Mouse (Mus musculus) limb, embryonic 14.5 days (tissue): ENCODE data around the gene Parvb. TPM values are rescaled to one million over a fixed set of nuclear protein-coding genes. Genes with fewer than 3 reads are reported as not detected.

Source experiments
- ATAC-seq: fragments of 200-750 bp; cut with Nextera tagmentation; 2 replicates; pipeline ENCODE4 v1.8.0; 2017; ENCODE audit warnings: low read depth, moderate number of reproducible peaks, moderate TSS enrichment; ENCODE audit not compliant: low FRiP score
- DNase-seq: peaks from one replicate; pipeline ENCODE4 v3.0.0-alpha.2; 2015; ENCODE audit warnings: low spot score
- H3K27ac ChIP-seq: fragments of 300-500 bp; sonication (generic); replicated peaks from 2 replicates; pipeline ENCODE4 v1.5.1; 2014; ENCODE audit warnings: low read depth, mild to moderate bottlenecking, low read length, moderate library complexity, mixed read lengths
- H3K27me3 ChIP-seq: fragments of 300-500 bp; sonication (generic); 2 replicates; pipeline ENCODE4 v1.6.1; 2014; ENCODE audit warnings: low read length, mixed read lengths; ENCODE audit not compliant: control insufficient read depth, insufficient read depth
- H3K36me3 ChIP-seq: fragments of 300-500 bp; sonication (generic); 2 replicates; pipeline ENCODE4 v1.6.1; 2014; ENCODE audit warnings: mild to moderate bottlenecking, low read length, moderate library complexity, mixed read lengths; ENCODE audit not compliant: control insufficient read depth, insufficient read depth
- H3K4me1 ChIP-seq: fragments of 300-500 bp; sonication (generic); 2 replicates; pipeline ENCODE4 v1.6.1; 2014; ENCODE audit warnings: antibody characterized with exemption, low read length, mixed read lengths; ENCODE audit not compliant: control insufficient read depth, insufficient read depth
- H3K4me2 ChIP-seq: fragments of 300-500 bp; sonication (generic); replicated peaks from 2 replicates; pipeline ENCODE4 v1.6.1; 2014; ENCODE audit warnings: low read depth, mild to moderate bottlenecking, low read length, moderate library complexity; ENCODE audit not compliant: severe bottlenecking
- H3K4me3 ChIP-seq: fragments of 300-500 bp; sonication (generic); replicated peaks from 2 replicates; pipeline ENCODE4 v1.5.1; 2014; ENCODE audit warnings: low read length
- H3K9ac ChIP-seq: fragments of 300-500 bp; sonication (generic); 2 replicates; pipeline ENCODE4 v1.6.1; 2014; ENCODE audit warnings: mild to moderate bottlenecking, low read depth, low read length, moderate library complexity; ENCODE audit not compliant: severe bottlenecking
- H3K9me3 ChIP-seq: fragments of 300-500 bp; sonication (generic); 2 replicates; pipeline ENCODE4 v1.6.1; 2016; ENCODE audit warnings: low read length; ENCODE audit not compliant: control insufficient read depth
- POLR2A ChIP-seq: fragments of 200-500 bp; IDR thresholded peaks from 2 replicates; pipeline ENCODE4 v1.8.0; 2012; ENCODE audit warnings: inconsistent platforms, mild to moderate bottlenecking, moderate library complexity, borderline replicate concordance; ENCODE audit not compliant: insufficient read depth, insufficient read length; ENCODE audit errors: extremely low read depth
- WGBS: fragments of 180-500 bp; shearing (Covaris S2); extraction: QIAGEN DNeasy Blood & Tissue Kit; methylation state at CpG from one replicate; pipeline ENCODE4 v1.1.7; 2014; 5-methylcytosine and 5-hydroxymethylcytosine counted together
- polyA plus RNA-seq, 2 experiments: library from polyadenylated mRNA; depleted of rRNA in 1 of 2; stranded (reverse) in 1 of 2; unstranded in 1 of 2; fragments of >200 nt; fragmentation: Nextera tagmentation in 1 of 2; extraction: Ambion mirVana in 1 of 2; gene quantifications; 2 replicates each; pipeline versions ENCODE4 v1.2.1 to v1.2.3; 2012 to 2014

Gene Parvb
- polyA plus RNA-seq, 2 experiments: 2.4 to 13.5 TPM

DNA sequence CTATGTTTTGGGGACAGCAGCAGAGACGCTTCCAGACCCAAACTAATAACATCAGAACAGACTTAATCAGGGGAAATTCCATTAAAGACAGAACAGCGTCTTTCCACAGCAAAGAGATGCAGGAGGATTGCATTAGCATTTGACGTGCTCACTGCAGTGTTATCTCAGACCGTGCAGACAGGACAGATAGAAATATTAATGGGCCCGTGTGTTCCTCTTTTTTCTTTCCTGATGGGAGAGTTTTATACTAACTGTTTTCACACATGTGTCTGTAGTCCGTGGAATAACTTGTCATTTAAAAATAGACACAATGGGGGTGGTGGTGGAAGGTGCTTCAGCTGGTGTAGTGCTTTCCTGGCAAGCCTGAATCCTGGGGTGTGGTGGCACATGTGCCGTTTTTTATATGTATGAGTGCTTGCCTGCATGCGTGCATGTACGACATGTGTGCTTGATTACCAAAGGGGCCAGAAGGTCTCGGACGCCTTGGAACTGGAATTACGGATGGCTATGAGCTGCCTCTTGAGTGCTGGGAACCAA, 104.5 kb downstream of the Parvb start:
- H3K27me3 ChIP-seq: no peaks in the 10 kb centered on the region
- TF ChIP-seq POLR2A: no peak
- no peak for ATAC-seq
- H3K4me1 ChIP-seq: peaks cover 5% of the 10 kb centered on the region
- no peak overlapping the region for H3K9ac ChIP-seq
- no peak for DNase-seq
- H3K9me3 ChIP-seq: no peaks in the 10 kb centered on the region
- H3K36me3 ChIP-seq: no peaks in the 10 kb centered on the region
- H3K4me3 ChIP-seq: no peak overlapping the region
- H3K4me2 ChIP-seq: no peak overlapping the region
- 37% methylated on average over 12 of the region's 12 CpGs for WGBS
- no peak overlapping the region for H3K27ac ChIP-seq

GRCm38 (mm10) chr15:84337599-84337998, 105.8 kb downstream of the Parvb start:
- Histone ChIP-seq H3K4me2 (no peak overlapping the region), H3K27me3 (no peaks in the 10 kb centered on the region), H3K27ac (no peak overlapping the region), H3K9ac (no peak overlapping the region), H3K4me3 (no peak overlapping the region), H3K4me1 (peaks cover 5% of the 10 kb centered on the region), H3K9me3 (no peaks in the 10 kb centered on the region), H3K36me3 (no peaks in the 10 kb centered on the region)
- TF ChIP-seq POLR2A: no peak
- no peak for ATAC-seq
- 79% methylated on average over 5 of the region's 5 CpGs for WGBS
- no peak for DNase-seq

DNA sequence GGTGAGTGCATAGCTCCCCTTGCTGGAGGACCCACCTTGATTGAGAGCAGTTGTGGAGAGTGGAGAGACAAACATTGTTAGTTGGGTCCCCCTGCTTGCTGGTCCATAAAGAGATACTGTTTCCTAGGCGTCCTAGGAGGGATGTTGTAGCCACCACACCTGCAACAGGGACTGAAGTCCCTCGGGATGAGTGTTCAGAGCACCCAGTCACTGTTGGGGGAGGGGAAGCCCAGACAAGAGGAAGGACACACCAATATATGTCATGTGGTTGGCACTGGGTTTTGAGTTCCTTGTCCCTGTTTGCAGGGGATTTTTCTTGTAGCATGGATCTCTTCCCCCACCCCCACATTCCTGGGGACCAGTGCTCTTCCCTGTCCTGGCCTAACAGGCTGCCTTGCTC, 109.1 kb downstream of the Parvb start:
- Histone ChIP-seq H3K9ac (no peak overlapping the region), H3K4me2 (no peak overlapping the region), H3K27ac (no peak overlapping the region), H3K4me3 (no peak overlapping the region), H3K36me3 (no peaks in the 10 kb centered on the region), H3K4me1 (peaks cover 13% of the 10 kb centered on the region), H3K9me3 (no peaks in the 10 kb centered on the region), H3K27me3 (no peaks in the 10 kb centered on the region)
- TF ChIP-seq POLR2A: no peak
- no peak for DNase-seq
- no peak for ATAC-seq
- 50% methylated on average over 2 of the region's 2 CpGs for WGBS

GRCm38 (mm10) chr15:84348769-84349168, 116.9 kb downstream of the Parvb start:
- no peak for ATAC-seq
- Histone ChIP-seq H3K4me3 (no peak overlapping the region), H3K9ac (no peak overlapping the region), H3K36me3 (no peaks in the 10 kb centered on the region), H3K9me3 (no peaks in the 10 kb centered on the region; the same call in 1 of the 2 replicates), H3K4me1 (peaks cover 21% of the 10 kb centered on the region), H3K27ac (no peak overlapping the region), H3K27me3 (no peaks in the 10 kb centered on the region), H3K4me2 (no peak overlapping the region)
- 91% methylated on average over 4 of the region's 4 CpGs for WGBS
- no peak for DNase-seq
- no peak for TF ChIP-seq POLR2A

DNA sequence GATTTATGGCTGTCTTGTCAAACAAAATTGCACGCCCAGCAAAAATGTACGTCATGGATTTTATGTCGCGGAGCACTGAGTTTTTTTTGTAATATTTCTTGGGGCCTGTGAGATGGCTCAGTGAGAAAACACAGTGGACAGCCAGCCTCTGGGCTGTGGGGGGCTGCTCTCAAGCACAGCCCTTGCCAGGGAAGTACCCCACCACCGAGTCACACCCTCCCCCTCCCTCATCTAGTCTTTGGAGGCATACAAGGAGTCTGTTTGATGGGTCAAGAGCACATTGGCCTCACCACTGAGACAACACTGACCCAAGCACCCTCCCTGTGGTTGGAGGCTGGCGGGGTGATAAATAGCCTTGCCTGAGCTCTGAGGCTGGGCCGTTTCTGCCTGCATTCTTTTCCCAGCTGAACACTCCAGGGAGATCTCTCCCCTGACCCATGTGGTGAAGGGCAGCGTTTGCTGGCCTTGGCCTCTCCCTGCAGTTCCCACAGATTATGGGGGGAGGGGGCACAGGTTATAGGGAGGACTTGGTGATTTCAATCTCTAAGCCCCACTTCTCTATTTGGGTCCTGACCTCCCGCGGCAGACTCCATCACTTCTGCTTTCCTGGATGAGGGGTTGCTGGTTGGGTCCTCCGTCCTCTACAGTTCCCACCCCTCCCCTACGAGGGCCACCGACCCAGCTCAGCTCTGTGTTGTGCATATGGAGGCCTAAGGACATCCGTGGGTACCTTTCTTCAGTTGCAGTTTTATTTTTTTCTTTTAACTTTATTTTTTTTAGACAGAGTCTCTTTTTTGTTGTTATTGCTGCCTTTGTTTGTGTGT, 118.3 kb downstream of the Parvb start:
- Histone ChIP-seq H3K4me1 (peaks cover 15% of the 10 kb centered on the region), H3K27ac (no peak overlapping the region), H3K4me2 (no peak overlapping the region), H3K9me3 (no peaks in the 10 kb centered on the region; the same call in 1 of the 2 replicates), H3K27me3 (no peaks in the 10 kb centered on the region), H3K4me3 (no peak overlapping the region), H3K36me3 (no peaks in the 10 kb centered on the region), H3K9ac (no peak overlapping the region)
- WGBS: 54% methylated on average over 14 of the region's 14 CpGs
- DNase-seq (no peak), ATAC-seq (no peak)
- no peak for TF ChIP-seq POLR2A

DNA sequence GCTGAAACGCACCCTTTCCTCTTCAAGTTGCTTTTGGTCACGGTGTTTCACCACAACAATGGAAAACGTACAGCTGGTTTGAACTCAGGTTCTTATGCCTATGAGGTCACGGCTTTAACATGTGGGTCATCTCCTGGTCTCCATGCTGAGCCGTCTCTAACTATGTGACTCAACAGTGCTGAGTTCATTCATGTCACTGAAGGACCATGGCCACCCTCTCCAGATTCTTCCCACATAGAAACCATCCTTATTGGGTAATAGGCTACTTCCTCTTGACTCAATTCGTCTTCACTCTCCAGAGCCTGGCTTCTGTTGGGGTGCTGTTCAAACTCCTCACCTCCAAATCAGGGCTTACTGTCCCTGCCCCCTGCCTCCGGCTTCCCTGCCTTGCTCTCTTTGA, 119.5 kb downstream of the Parvb start:
- 94% methylated on average over 7 of the region's 7 CpGs for WGBS
- DNase-seq (no peak), ATAC-seq (no peak)
- Histone ChIP-seq H3K27me3 (no peaks in the 10 kb centered on the region), H3K36me3 (no peaks in the 10 kb centered on the region), H3K27ac (no peak overlapping the region), H3K4me3 (no peak overlapping the region), H3K9ac (no peak overlapping the region), H3K4me1 (peaks cover 12% of the 10 kb centered on the region), H3K9me3 (no peaks in the 10 kb centered on the region; the same call in 1 of the 2 replicates), H3K4me2 (no peak overlapping the region)
- no peak for TF ChIP-seq POLR2A
